Mouse (Mus musculus) central nervous system, embryonic 11.5 days (tissue): Measurements from ENCODE around the gene Zfp637. TPM values are rescaled to one million over a fixed set of nuclear protein-coding genes. Genes with fewer than 3 reads are reported as not detected.

Source experiments
- polyA plus RNA-seq: library from polyadenylated mRNA; depleted of rRNA; stranded (reverse); fragments of >200 nt; gene quantifications from 2 replicates; pipeline ENCODE4 v1.2.3, GENCODE M21; 2012; rRNA removed

The Zfp637 gene
- 70.3 and 75.2 TPM in 2 replicates for polyA plus RNA-seq

DNA sequence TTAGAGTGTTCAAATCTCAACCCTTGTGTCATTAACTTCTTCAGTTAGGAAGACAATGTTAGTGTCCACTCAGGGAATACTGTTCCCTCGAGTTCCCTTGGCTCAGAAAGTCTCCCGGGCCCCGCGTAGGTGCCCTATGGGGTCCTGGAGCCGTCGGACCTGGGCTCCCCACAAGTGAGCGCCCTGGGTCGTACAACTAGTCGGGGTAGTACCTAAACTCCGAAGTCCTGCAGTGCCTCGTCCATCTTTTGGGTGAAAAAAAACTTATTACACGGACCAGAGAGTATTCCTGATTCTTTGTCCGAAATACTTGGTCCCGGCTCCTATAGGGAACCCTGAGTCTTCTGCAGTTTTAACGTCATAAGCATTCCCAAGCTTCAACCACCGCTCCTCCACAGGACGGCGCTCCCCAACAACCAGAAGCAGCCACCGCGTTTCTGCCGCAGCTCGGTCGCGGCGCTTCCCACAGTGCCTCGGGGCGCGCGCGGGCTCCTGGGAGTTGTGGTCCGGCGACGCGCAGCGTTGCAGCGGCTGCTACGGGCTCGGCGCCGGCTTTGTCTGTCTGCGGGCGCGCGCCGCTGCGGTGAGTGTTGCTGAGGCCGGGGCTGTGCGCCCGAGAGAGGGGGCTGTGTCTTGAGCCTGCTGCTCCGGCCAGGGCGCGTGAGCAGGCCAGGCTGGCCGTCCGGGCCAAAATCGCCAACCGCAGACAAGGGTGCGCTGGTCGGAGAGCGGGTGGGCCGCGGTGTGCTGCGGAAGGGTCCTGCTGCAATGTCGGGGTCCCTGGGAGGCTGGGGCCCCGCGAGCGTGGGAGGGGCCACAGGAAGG is at the start of gene Zfp637:
Gene Zfp637, plus strand, starts transcription at position 495 of the 825 bp plus-strand sequence.

DNA sequence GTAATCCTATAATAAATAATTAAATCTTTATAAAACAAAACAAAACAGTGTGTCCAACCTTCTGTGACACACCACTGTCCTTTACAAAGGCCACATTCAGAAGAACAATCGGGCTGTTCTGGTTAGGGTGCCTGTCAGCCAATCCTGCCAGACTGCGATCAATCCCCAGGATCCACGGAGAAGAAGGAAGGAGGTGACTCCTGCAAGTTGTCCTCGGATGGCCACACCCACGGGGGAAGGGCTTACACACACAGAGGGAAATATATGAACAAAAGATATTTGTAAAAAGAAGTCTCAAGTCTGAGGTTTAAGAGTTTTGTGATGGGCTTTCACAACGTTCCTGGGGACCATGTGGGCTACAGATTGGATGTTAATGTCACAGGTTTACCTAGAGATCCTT is 20.9 kb downstream of the Zfp637 start, which contains the start of gene Zfp239:
Gene Zfp239, plus strand, starts transcription at position 253 of the 400 bp plus-strand sequence.

Other genes starting within 250 kb of the Zfp637 start
- 4.6 and 10.3 TPM in 2 replicates for gene Zfp239, start 20.9 kb downstream of the Zfp637 start, polyA plus RNA-seq
- 422 and 553 TPM in 2 replicates for gene Hnrnpf, start 59.1 kb downstream of the Zfp637 start, polyA plus RNA-seq
- not detected in 2 replicates for gene Fxyd4, start 96.5 kb downstream of the Zfp637 start, polyA plus RNA-seq
- gene Rasgef1a, start 170.3 kb downstream of the Zfp637 start, polyA plus RNA-seq, result 0.31 and 0.35 TPM in 2 replicates